ENCODE assay signal across 8 mouse cellular contexts in the genomic region with DNA sequence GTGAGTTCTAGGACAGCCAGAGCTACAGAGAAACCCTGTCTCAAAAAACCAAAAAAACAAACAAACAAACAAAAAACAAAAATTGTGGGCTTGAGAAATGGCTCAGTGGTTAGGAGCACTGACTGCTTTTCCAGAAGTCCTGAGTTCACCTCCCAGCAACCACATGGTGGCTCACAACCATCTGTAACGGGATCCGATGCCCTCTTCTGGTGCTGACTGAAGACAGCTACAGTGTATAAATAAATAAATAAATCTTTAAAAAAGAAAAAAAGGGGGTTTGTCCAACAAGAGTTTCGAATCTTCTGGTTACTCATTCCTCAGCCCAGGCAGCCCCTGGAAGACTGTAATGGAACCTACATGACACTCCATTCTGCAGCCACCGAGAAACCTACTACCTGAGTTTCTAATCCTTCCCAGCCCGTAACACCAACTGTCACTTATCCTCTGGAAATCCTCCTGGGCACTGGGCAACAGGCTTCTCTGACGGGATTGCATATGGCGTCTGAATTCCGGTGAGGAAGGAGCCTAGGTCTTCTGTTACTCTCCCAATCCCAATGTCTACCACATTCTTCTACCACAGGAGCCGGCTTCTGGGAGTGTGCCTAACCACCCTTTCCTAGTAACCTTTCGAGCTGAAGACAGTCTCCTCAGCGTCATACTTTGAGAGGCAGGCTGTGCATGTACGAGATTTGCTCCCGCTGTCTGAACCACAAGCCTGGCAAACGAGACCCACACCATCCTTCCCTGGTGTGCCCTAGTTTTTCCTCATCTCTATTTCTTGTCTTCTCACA. TPM values are rescaled to one million over a fixed set of nuclear protein-coding genes. Genes with fewer than 3 reads are reported as not detected.
DNase-seq lines count a peak whose midpoint lies in the region; ATAC-seq lines count a peak whose summit lies in the region.

No protein-coding gene starts in this region.

- 76% methylated on average over 14 of the region's 14 CpGs for WGBS in forebrain, embryonic 10.5 days
- 64% methylated on average over 14 of the region's 14 CpGs for WGBS in liver, embryonic 12.5 days (ENCODE audit: insufficient replicate concordance)

- no peak for ATAC-seq in liver, embryonic 12.5 days

- H3K27ac ChIP-seq in forebrain, embryonic 10.5 days, result no peak overlapping the region
- H3K27ac ChIP-seq in liver, embryonic 12.5 days, result peak overlapping the region; percentile 94

- H3K27me3 ChIP-seq in forebrain, embryonic 10.5 days (ENCODE audit: poor library complexity, severe bottlenecking), result no peaks in the 10 kb centered on the region
- H3K27me3 ChIP-seq in liver, embryonic 12.5 days (replicated peaks), result no peaks in the 10 kb centered on the region

- H3K9ac ChIP-seq in liver, embryonic 12.5 days, result peak overlapping the region; percentile 86

- peak overlapping the region; percentile 87 for H3K4me3 ChIP-seq in forebrain, embryonic 10.5 days
- H3K4me3 ChIP-seq in liver, embryonic 12.5 days, result peak overlapping the region; percentile 87

- H3K4me1 ChIP-seq in forebrain, embryonic 10.5 days, result peaks cover 32% of the 10 kb centered on the region
- peaks cover 35% of the 10 kb centered on the region for H3K4me1 ChIP-seq in liver, embryonic 12.5 days

- DNase-seq in heart, adult 11 months, result peak; percentile 93
- DNase-seq in heart, adult 9 months (ENCODE audit: low spot score in 2 of 2), result no peak
- DNase-seq in 3T3-L1 (ENCODE audit: low read depth, low spot score), result peak; percentile 65
- no peak for DNase-seq in forebrain, embryonic 10.5 days (ENCODE audit: extremely low spot score, low spot score)
- DNase-seq in right cerebral cortex, postnatal 36 days (ENCODE audit: low spot score in 2 of 2), result no peak
- no peak for DNase-seq in frontal cortex, postnatal 14 days (ENCODE audit: low spot score in 2 of 2)
- no peak for DNase-seq in gastrocnemius, adult 8-10 months (ENCODE audit: low spot score in 2 of 2)

- no peaks in the 10 kb centered on the region for H3K9me3 ChIP-seq in forebrain, embryonic 10.5 days
- no peaks in the 10 kb centered on the region for H3K9me3 ChIP-seq in liver, embryonic 12.5 days (replicated peaks)

- peaks cover 44% of the 10 kb centered on the region for H3K36me3 ChIP-seq in forebrain, embryonic 10.5 days (replicated peaks)
- peaks cover 48% of the 10 kb centered on the region for H3K36me3 ChIP-seq in liver, embryonic 12.5 days

- H3K4me2 ChIP-seq in liver, embryonic 12.5 days, result peak overlapping the region; percentile 95

RNA-seq across cellular contexts. Expression of a gene that starts 1.5 kb away (rescaled TPM):
- polyA plus RNA-seq in forebrain, embryonic 10.5 days (2016; fragmentation: Nextera tagmentation; extraction: Ambion mirVana), result 30.9 and 35.4 TPM in 2 replicates
- 15.9 and 19.8 TPM in 2 replicates for polyA plus RNA-seq in liver, embryonic 12.5 days (2016; fragmentation: Nextera tagmentation; extraction: Ambion mirVana)
- 10 to 100 TPM; 40.1 to 65.3 (median 43.4) TPM for total RNA-seq in gastrocnemius, adult 8-10 months (2022)

RNA-seq across cellular contexts. Expression of a gene that starts 20.9 kb away (rescaled TPM):
- 3.8 TPM in 2 replicates for polyA plus RNA-seq in forebrain, embryonic 10.5 days (2016; fragmentation: Nextera tagmentation; extraction: Ambion mirVana)
- polyA plus RNA-seq in liver, embryonic 12.5 days (2016; fragmentation: Nextera tagmentation; extraction: Ambion mirVana), result 2.4 and 3.1 TPM in 2 replicates
- not detected for total RNA-seq in gastrocnemius, adult 8-10 months (2022)

RNA-seq across cellular contexts. Expression of a gene that starts 30.9 kb away (rescaled TPM):
- 33.6 and 38.8 TPM in 2 replicates for polyA plus RNA-seq in forebrain, embryonic 10.5 days (2016; fragmentation: Nextera tagmentation; extraction: Ambion mirVana)
- polyA plus RNA-seq in liver, embryonic 12.5 days (2016; fragmentation: Nextera tagmentation; extraction: Ambion mirVana), result 16.4 and 18.6 TPM in 2 replicates
- total RNA-seq in gastrocnemius, adult 8-10 months (2022), result 10 to 100 TPM; 17.3 to 19.7 (median 18.6) TPM

RNA-seq across cellular contexts. Expression of a gene that starts 31.3 kb away (rescaled TPM):
- polyA plus RNA-seq in forebrain, embryonic 10.5 days (2016; fragmentation: Nextera tagmentation; extraction: Ambion mirVana), result 256 and 258 TPM in 2 replicates
- 141 and 149 TPM in 2 replicates for polyA plus RNA-seq in liver, embryonic 12.5 days (2016; fragmentation: Nextera tagmentation; extraction: Ambion mirVana)
- 10 to 100 TPM; 77.3 to 93.6 (median 89.8) TPM for total RNA-seq in gastrocnemius, adult 8-10 months (2022)

Comparison
In these comparisons a context has a peak if more than half of its experiments do, and no peak if none do; other contexts are left out.
1. DNase-seq: peak in heart, adult 11 months (single experiment) and 3T3-L1 (single experiment); none in heart, adult 9 months (0 of 2), forebrain, embryonic 10.5 days (single experiment), right cerebral cortex, postnatal 36 days (0 of 2), frontal cortex, postnatal 14 days (0 of 2) and gastrocnemius, adult 8-10 months (0 of 2).